Mouse (Mus musculus) hindbrain, embryonic 13.5 days (tissue): ENCODE data around the gene Rad51b. TPM values are rescaled to one million over a fixed set of nuclear protein-coding genes. Genes with fewer than 3 reads are reported as not detected.

Experiments used
- ATAC-seq: fragments of 200-750 bp; cut with Nextera tagmentation; 2 replicates; pipeline ENCODE4 v1.8.0; 2017; ENCODE audit warnings: moderate TSS enrichment; ENCODE audit not compliant: low FRiP score
- H3K27ac ChIP-seq: fragments of 300-500 bp; sonication (generic); 2 replicates; pipeline ENCODE4 v1.5.1; 2015; ENCODE audit warnings: inconsistent platforms, mild to moderate bottlenecking, moderate library complexity
- H3K27me3 ChIP-seq: fragments of 300-500 bp; sonication (generic); 2 replicates; pipeline ENCODE4 v1.6.1; 2015; ENCODE audit warnings: mild to moderate bottlenecking, inconsistent platforms
- H3K36me3 ChIP-seq: fragments of 300-500 bp; sonication (generic); 2 replicates; pipeline ENCODE4 v1.6.1; 2015; ENCODE audit warnings: mild to moderate bottlenecking, inconsistent platforms
- H3K4me1 ChIP-seq: fragments of 300-500 bp; sonication (generic); replicated peaks from 2 replicates; pipeline ENCODE4 v1.6.1; 2015; ENCODE audit warnings: inconsistent platforms
- H3K4me2 ChIP-seq: fragments of 300-500 bp; sonication (generic); 2 replicates; pipeline ENCODE4 v1.6.1; 2015; ENCODE audit warnings: inconsistent platforms, mild to moderate bottlenecking, moderate library complexity
- H3K4me3 ChIP-seq: fragments of 300-500 bp; sonication (generic); 2 replicates; pipeline ENCODE4 v1.5.1; 2015; ENCODE audit warnings: mild to moderate bottlenecking, inconsistent platforms
- H3K9ac ChIP-seq: fragments of 300-500 bp; sonication (generic); 2 replicates; pipeline ENCODE4 v1.6.1; 2015; ENCODE audit warnings: mild to moderate bottlenecking, inconsistent platforms
- H3K9me3 ChIP-seq: fragments of 300-500 bp; sonication (generic); 2 replicates; pipeline ENCODE4 v1.6.1; 2016; ENCODE audit warnings: inconsistent platforms
- WGBS: fragments of 180-500 bp; shearing (Covaris S2); methylation state at CpG from one replicate; pipeline ENCODE4 v1.1.7; 2015; 5-methylcytosine and 5-hydroxymethylcytosine counted together
- polyA plus RNA-seq: library from polyadenylated mRNA; unstranded; fragments of >200 nt; fragmentation: Nextera tagmentation; extraction: Ambion mirVana; gene quantifications from 2 replicates; pipeline ENCODE4 v1.2.1, GENCODE M21; 2015

The Rad51b gene
- polyA plus RNA-seq, 1 experiment from 2014 or later: 2.4 TPM

- Histone ChIP-seq H3K9ac (no peak overlapping the region), H3K27ac (no peak overlapping the region)
- WGBS: 97% methylated on average over 2 of the region's 2 CpGs
These were observed 62.3 kb downstream of the Rad51b start for GRCm38 (mm10) chr12:79359404-79359803.

DNA sequence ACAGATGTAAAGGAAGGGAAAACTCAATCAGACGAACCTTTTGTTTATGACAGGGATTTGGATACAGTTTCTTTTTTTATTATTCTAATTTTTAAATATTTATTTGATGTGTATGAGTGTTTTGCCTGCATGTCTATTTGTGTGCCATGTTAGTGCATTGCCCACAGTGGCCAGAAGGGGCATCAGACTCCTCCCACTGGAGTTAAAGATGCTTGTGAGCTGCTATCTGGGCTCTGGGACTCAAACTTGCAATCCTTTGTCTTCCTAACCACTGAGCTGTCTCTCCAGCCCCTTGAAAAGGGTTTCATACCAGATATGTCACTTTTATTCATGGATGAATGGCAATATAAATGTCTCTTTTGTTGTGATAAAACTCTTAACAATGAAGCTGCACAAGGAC is 65.1 kb downstream of the Rad51b start:
- Histone ChIP-seq H3K4me1 (no peaks in the 10 kb centered on the region), H3K4me2 (no peak overlapping the region), H3K4me3 (no peak overlapping the region), H3K9ac (no peak overlapping the region), H3K27me3 (no peaks in the 10 kb centered on the region), H3K27ac (no peak overlapping the region), H3K36me3 (no peaks in the 10 kb centered on the region), H3K9me3 (no peaks in the 10 kb centered on the region)
- ATAC-seq: no peak
- 63% methylated on average over 1 of the region's 1 CpGs for WGBS

More at GRCm38 (mm10) chr12:79359404-79359803, 62.3 kb downstream of the Rad51b start:
- ATAC-seq: no peak
- Histone ChIP-seq H3K36me3 (no peaks in the 10 kb centered on the region), H3K9me3 (no peaks in the 10 kb centered on the region), H3K4me2 (no peak overlapping the region), H3K4me1 (no peaks in the 10 kb centered on the region), H3K4me3 (no peak overlapping the region), H3K27me3 (no peaks in the 10 kb centered on the region)

DNA sequence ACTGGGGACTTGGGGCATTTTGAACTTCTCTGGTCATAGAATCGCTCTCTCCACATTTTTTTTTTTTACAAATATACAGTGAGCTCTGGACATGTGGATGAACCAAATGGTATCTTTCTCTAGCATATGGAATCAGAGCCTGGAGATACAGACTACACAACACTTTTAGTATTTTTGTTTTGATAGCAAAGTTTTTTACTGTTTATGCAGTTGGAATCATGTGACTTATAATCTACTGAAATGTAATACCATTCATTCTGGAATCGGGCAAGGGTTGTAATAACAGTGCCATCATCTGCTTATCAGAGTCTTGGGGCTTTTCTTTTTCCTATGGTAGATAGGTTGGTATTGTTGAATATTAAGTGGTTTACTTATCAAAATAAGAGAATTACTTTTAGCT is 67.2 kb downstream of the Rad51b start:
- WGBS: 94% methylated on average over 2 of the region's 2 CpGs
- no peak overlapping the region for H3K4me3 ChIP-seq
- no peak for ATAC-seq
- no peak overlapping the region for H3K4me2 ChIP-seq
- H3K27ac ChIP-seq: no peak overlapping the region
- no peak overlapping the region for H3K9ac ChIP-seq
- H3K4me1 ChIP-seq: no peaks in the 10 kb centered on the region
- H3K27me3 ChIP-seq: no peaks in the 10 kb centered on the region
- no peaks in the 10 kb centered on the region for H3K36me3 ChIP-seq
- no peaks in the 10 kb centered on the region for H3K9me3 ChIP-seq

DNA sequence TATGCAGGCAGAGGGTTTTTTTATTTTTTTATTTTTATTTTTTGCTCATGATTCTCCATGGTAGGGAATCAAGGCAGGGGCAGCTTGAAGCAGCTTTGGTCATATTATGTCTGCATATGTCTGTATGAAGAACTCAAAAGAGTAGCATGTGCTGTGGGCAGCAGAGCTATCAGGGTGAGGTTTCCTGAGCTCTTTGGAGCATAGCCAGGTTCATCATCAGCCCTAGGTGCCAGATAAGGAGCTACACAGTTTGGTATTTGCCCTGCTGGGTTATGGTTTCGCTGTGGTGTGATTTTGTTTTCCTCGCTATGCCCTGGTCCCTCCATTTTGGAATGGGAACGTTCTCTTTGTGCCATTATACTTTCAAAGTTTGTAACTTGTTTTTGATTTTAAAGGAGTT is 71.7 kb downstream of the Rad51b start:
- H3K4me3 ChIP-seq: no peak overlapping the region
- no peak for ATAC-seq
- H3K4me1 ChIP-seq: no peaks in the 10 kb centered on the region
- no peak overlapping the region for H3K4me2 ChIP-seq
- no peak overlapping the region for H3K27ac ChIP-seq
- H3K27me3 ChIP-seq: no peaks in the 10 kb centered on the region
- no peaks in the 10 kb centered on the region for H3K36me3 ChIP-seq
- WGBS: 92% methylated on average over 3 of the region's 3 CpGs
- no peak overlapping the region for H3K9ac ChIP-seq
- no peaks in the 10 kb centered on the region for H3K9me3 ChIP-seq

- Histone ChIP-seq H3K27me3 (no peaks in the 10 kb centered on the region), H3K9me3 (no peaks in the 10 kb centered on the region), H3K4me1 (no peaks in the 10 kb centered on the region), H3K4me3 (no peak overlapping the region), H3K9ac (no peak overlapping the region), H3K27ac (no peak overlapping the region), H3K36me3 (no peaks in the 10 kb centered on the region), H3K4me2 (no peak overlapping the region)
- ATAC-seq: no peak
- 89% methylated on average over 7 of the region's 7 CpGs for WGBS
These were observed 72.6 kb downstream of the Rad51b start for GRCm38 (mm10) chr12:79369512-79370165.

GRCm38 (mm10) chr12:79372697-79373096 is 75.6 kb downstream of the Rad51b start:
- ATAC-seq: no peak
- Histone ChIP-seq H3K27ac (no peak overlapping the region), H3K4me2 (no peak overlapping the region), H3K4me3 (no peak overlapping the region), H3K27me3 (no peaks in the 10 kb centered on the region), H3K36me3 (no peaks in the 10 kb centered on the region), H3K4me1 (no peaks in the 10 kb centered on the region), H3K9ac (no peak overlapping the region), H3K9me3 (no peaks in the 10 kb centered on the region)
- WGBS: 79% methylated on average over 5 of the region's 5 CpGs

GRCm38 (mm10) chr12:79377378-79377777 is 80.3 kb downstream of the Rad51b start:
- WGBS: 79% methylated on average over 1 of the region's 1 CpGs
- Histone ChIP-seq H3K9me3 (no peaks in the 10 kb centered on the region), H3K4me2 (no peak overlapping the region), H3K9ac (no peak overlapping the region), H3K4me1 (no peaks in the 10 kb centered on the region), H3K27me3 (no peaks in the 10 kb centered on the region), H3K36me3 (no peaks in the 10 kb centered on the region), H3K4me3 (no peak overlapping the region), H3K27ac (no peak overlapping the region)
- no peak for ATAC-seq

DNA sequence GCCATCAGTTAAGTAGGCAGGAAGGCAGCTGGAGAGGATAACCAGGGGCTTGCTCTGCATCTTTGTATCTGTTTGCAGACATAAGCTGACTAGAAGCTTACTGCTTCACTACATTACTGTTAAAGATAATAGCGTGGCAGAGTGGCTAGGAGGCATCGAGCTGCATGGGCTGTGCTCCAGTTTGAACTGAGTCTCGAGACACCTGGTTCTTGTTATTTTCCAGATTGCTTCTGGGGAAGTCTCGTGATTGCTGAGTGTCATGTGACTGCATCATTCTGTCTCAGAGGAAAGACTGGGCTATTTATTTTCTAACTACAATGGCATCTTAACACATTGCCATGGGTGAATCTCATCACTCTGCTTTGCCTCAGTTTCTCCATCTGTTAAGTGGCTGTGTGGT is 80.8 kb downstream of the Rad51b start:
- no peak overlapping the region for H3K4me2 ChIP-seq
- WGBS: 57% methylated on average over 4 of the region's 4 CpGs
- no peaks in the 10 kb centered on the region for H3K36me3 ChIP-seq
- H3K27me3 ChIP-seq: no peaks in the 10 kb centered on the region
- H3K9ac ChIP-seq: no peak overlapping the region
- no peak overlapping the region for H3K27ac ChIP-seq
- no peak overlapping the region for H3K4me3 ChIP-seq
- no peaks in the 10 kb centered on the region for H3K9me3 ChIP-seq
- no peak for ATAC-seq
- no peaks in the 10 kb centered on the region for H3K4me1 ChIP-seq

DNA sequence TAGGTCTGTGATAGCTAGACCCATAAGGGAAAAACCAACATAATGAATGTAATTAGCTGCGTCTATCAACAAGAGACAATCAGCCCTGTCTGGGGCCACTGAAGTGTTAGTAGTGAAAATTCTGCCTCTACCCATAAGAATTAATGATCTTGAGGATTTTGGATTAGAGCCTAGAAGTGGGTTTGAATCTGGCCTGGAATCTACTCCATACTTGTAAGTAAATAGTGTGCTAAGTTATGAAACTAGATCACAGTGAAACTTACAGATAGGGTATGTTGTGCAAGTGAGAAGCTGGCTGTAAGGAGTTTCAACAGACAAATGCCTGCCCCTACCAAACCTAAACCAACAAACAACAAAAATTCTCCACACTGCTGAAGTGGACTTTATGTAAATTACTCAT is 83.1 kb downstream of the Rad51b start:
- no peak for ATAC-seq
- Histone ChIP-seq H3K27ac (no peak overlapping the region), H3K36me3 (no peaks in the 10 kb centered on the region), H3K9me3 (no peaks in the 10 kb centered on the region), H3K27me3 (no peaks in the 10 kb centered on the region), H3K4me2 (no peak overlapping the region), H3K4me3 (no peak overlapping the region), H3K4me1 (no peaks in the 10 kb centered on the region), H3K9ac (no peak overlapping the region)
- whole genome bisulfite sequencing: 77% methylated on average over 1 of the region's 1 CpGs

- WGBS: 84% methylated on average over 3 of the region's 3 CpGs
These were observed 84.4 kb downstream of the Rad51b start for GRCm38 (mm10) chr12:79381489-79381888.

GRCm38 (mm10) chr12:79382416-79382815 is 85.3 kb downstream of the Rad51b start:
- H3K4me1 ChIP-seq: no peaks in the 10 kb centered on the region
- no peaks in the 10 kb centered on the region for H3K36me3 ChIP-seq
- no peaks in the 10 kb centered on the region for H3K27me3 ChIP-seq
- no peak overlapping the region for H3K27ac ChIP-seq
- H3K9ac ChIP-seq: no peak overlapping the region
- no peak for ATAC-seq
- H3K9me3 ChIP-seq: no peaks in the 10 kb centered on the region
- no peak overlapping the region for H3K4me3 ChIP-seq
- WGBS: 55% methylated on average over 2 of the region's 2 CpGs
- no peak overlapping the region for H3K4me2 ChIP-seq

More at GRCm38 (mm10) chr12:79381489-79381888, 84.4 kb downstream of the Rad51b start:
- no peaks in the 10 kb centered on the region for H3K27me3 ChIP-seq
- no peaks in the 10 kb centered on the region for H3K9me3 ChIP-seq
- no peaks in the 10 kb centered on the region for H3K36me3 ChIP-seq
- ATAC-seq: no peak
- no peak overlapping the region for H3K4me2 ChIP-seq
- H3K4me1 ChIP-seq: no peaks in the 10 kb centered on the region
- no peak overlapping the region for H3K4me3 ChIP-seq
- H3K9ac ChIP-seq: no peak overlapping the region
- H3K27ac ChIP-seq: no peak overlapping the region

- Histone ChIP-seq H3K9ac (no peak overlapping the region), H3K9me3 (no peaks in the 10 kb centered on the region), H3K27ac (no peak overlapping the region), H3K4me2 (no peak overlapping the region), H3K4me1 (no peaks in the 10 kb centered on the region), H3K36me3 (no peaks in the 10 kb centered on the region), H3K4me3 (no peak overlapping the region), H3K27me3 (no peaks in the 10 kb centered on the region)
- WGBS: 58% methylated on average over 3 of the region's 3 CpGs
- ATAC-seq: no peak
These were observed 86.5 kb downstream of the Rad51b start for GRCm38 (mm10) chr12:79383583-79383982.

DNA sequence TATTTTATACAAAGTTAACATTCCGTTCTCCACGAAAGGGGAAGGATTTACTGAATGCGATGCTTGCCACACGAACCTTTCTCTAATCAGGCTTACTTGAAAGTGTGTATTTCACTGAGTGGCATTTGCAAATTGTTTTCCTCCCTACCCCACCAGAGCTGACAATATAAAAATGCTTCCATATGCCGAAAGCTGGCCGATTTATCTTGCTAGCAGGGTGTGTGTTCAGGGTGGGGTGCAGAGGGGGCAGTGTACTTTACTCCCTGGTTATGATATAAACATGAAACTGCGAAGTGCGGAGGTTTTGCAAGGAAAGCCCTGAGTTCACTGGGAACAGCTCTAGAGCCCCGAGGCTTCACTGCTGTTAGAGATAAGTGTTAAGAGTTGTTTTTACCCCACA is 87.7 kb downstream of the Rad51b start:
- Histone ChIP-seq H3K9me3 (no peaks in the 10 kb centered on the region), H3K4me1 (no peaks in the 10 kb centered on the region), H3K27me3 (no peaks in the 10 kb centered on the region), H3K4me3 (no peak overlapping the region), H3K9ac (no peak overlapping the region), H3K36me3 (no peaks in the 10 kb centered on the region), H3K27ac (no peak overlapping the region), H3K4me2 (no peak overlapping the region)
- ATAC-seq: no peak
- WGBS: 80% methylated on average over 9 of the region's 9 CpGs
